Mouse (Mus musculus) right cerebral cortex, postnatal 25 days (tissue): ENCODE measurements at regions not wholly inside any gene's neighbourhood (a gene's known extent, or its start where the extent isn't known, plus 50 kb on each side); places are given as distances from the start of the nearest gene placed in this dataset.

Source experiments
- DNase-seq: peaks from one replicate; pipeline ENCODE4 v3.0.0; 2022

- no peak for DNase-seq
Observed at GRCm38 (mm10) chr13:59227523-59228058, 357.4 kb downstream of the Agtpbp1 start.

DNA sequence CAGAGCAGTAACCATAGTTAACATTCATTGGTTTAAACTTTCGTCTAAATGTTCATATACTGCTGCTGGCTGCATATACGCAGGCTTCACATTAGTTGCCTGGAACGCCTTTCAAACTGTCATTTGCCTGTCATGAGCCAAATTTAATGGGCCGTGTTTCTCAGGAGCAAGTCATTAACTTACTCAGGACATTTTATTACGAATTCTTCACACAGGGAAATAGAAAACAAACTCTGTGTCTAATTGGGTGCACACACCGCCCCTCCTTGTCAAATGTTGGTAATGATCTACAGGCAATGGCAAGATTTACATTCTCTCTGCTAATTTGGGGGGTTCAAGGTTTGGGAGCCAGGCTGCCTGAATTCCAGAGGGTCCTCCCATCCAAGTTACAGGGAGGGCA, 364.4 kb downstream of the Agtpbp1 start:
- no peak for DNase-seq

DNA sequence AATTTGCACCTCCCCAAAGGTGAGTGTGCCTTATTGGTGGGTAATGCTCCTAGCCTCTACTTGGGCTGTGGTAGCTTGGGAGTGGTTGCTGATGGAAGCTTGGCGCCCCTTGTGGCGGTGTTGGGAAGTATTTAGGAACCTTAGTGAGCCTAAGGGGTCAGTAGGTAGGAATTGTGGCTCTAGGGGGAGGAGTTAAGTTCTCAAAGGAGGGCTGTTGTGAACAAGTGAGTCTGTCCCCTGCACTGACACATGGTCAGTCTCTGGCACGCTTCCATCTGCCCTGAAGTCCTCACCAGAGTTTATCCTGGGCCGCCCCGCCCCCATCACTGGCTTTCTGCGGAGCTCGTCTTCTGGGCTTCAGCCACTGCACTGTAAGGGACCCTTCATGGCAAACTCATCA, 364.9 kb downstream of the Agtpbp1 start:
- no peak for DNase-seq

DNA sequence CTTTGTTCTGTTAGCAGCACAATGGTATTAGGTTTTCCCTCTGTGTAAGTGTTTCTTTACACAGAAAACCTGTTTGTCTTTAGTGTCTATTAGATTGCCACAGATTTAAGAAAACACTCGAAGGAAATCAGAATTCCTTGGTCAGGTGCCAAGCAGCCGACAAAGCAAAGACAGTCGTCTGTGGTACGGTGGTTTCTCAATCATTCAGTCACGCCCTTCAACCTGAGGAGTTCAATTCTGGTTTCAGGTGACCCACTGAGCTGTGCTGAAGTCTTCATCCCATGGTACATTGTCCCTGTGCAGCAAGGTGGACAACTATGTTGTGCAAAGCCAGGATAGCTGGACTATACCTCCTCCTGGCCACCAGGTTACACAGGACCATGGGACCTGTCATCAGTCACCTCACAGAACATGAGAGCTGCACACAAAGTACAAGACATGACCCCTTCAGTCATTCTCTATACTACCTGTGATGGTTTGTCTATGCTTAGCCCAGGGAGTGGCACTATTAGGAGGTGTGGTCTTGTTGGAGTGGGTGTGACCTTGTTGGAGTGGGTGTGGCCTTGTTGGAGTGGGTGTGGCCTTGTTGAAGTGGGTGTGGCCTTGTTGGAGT, 368.2 kb downstream of the Agtpbp1 start:
- DNase-seq, result no peak

- peak; percentile 71 for DNase-seq
Observed at GRCm38 (mm10) chr13:59212296-59212701, 372.7 kb downstream of the Agtpbp1 start.

DNA sequence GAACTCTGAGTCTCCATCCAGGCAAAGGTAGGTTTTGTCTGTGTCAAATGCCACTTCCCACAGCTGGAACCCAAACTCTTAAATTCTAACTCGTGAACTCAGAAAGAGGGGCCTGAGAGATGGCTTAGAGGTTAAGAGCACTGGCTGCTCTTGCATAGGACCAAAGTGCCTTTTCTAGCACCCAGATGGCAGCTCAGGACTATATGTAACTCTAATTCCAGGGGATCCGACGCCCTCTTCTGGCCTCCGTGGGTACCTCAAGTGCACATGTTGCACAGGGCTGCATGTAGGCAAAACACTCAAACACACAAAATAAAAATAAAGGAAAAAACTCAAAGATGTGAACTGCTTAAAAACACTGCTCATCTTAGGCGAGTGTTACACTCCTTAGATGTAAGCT, 374.2 kb downstream of the Agtpbp1 start:
- no peak for DNase-seq

DNA sequence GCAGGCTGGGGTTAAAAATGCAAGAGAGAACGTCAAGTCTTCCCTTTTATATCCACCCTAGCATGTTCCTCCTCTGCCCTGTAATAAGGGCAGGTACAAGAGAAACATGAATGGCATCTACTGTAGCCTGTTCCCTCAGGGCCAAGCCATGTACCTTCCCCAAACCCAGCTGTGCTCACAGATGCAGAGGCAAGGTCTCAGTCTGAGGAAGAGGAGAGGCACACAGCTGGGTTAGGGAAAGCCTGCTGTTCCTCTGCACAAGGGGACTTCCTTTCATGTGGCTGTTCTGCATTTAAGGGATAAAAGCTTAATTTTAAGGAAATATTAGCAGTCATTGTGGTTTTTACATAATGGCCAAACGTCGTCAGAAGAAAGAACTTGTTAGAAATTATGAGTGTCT, 378.8 kb downstream of the Agtpbp1 start:
- no peak for DNase-seq

- DNase-seq, result no peak
Observed at GRCm38 (mm10) chr13:59204506-59204905, 380.5 kb downstream of the Agtpbp1 start.

GRCm38 (mm10) chr13:59196311-59196710, 388.7 kb downstream of the Agtpbp1 start:
- no peak for DNase-seq

DNA sequence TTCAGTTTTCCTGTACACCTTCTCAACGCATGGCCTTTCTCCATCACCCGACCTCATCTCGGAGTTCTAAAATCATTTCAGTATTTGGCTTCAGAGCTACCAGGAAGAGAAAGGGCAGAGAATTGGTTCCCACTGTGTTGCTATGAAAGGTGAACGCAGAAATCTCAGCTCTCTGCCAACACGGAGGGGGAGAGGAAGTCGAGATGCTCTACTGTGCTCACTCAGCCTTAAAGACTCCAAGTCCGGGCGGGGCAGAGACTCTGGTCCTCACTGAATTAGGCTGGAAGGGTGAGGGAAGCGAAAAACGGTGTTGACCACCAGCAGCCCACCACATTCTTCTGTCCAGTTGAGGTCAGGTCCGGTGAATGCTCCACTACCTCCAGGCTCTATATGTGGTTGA, 382.1 kb downstream of the Ntrk2 start:
- DNase-seq, result no peak
